Mouse (Mus musculus): ENCODE results near the gene 1700020D05Rik. TPM values are rescaled to one million over a fixed set of nuclear protein-coding genes. Genes with fewer than 3 reads are reported as not detected.

1700020D05Rik gene
- total RNA-seq, 2 experiments from 2014 or later = 1.0 to 1.5 TPM

Other genes with a start within 250 kb of the 1700020D05Rik start
- 10 to 100 TPM; 15.6 to 23.6 TPM for gene Pacs1, start 230.7 kb downstream of the 1700020D05Rik start, total RNA-seq (2021)
- gene Sf3b2, start 208.3 kb downstream of the 1700020D05Rik start, total RNA-seq (2021) = 100 to 1,000 TPM; 165 to 171 TPM
- not detected for gene Gal3st3, start 205.5 kb downstream of the 1700020D05Rik start, total RNA-seq (2021)
- not detected for gene Catsper1, start 168.0 kb downstream of the 1700020D05Rik start, total RNA-seq (2021)
- gene Cst6, start 154.2 kb downstream of the 1700020D05Rik start, total RNA-seq (2021) = 1 to 10 TPM; 2.1 to 2.5 TPM
- gene Eif1ad, start 137.0 kb downstream of the 1700020D05Rik start, total RNA-seq (2021) = 10 to 100 TPM; 24.4 to 26.1 TPM
- gene Banf1, start 136.6 kb downstream of the 1700020D05Rik start, total RNA-seq (2021) = 100 to 1,000 TPM; 152 to 165 TPM
- 10 to 100 TPM; 79.1 to 86.5 TPM for gene Sart1, start 115.1 kb downstream of the 1700020D05Rik start, total RNA-seq (2021)
- not detected for gene Tsga10ip, start 101.3 kb downstream of the 1700020D05Rik start, total RNA-seq (2021)
- 100 to 1,000 TPM; 250 to 263 TPM for gene Drap1, start 78.8 kb downstream of the 1700020D05Rik start, total RNA-seq (2021)
- 10 to 100 TPM; 43.7 to 50.6 TPM for gene AI837181, start 78.6 kb downstream of the 1700020D05Rik start, total RNA-seq (2021)
- 1 to 10 TPM in 1 of 2 experiments, not detected in 1; 5.3 TPM for gene Fosl1, start 56.2 kb downstream of the 1700020D05Rik start, total RNA-seq (2021)
- 1 to 10 TPM; 7.9 to 8.3 TPM for gene Ccdc85b, start 45.9 kb downstream of the 1700020D05Rik start, total RNA-seq (2021)
- gene Fibp, start 43.2 kb downstream of the 1700020D05Rik start, total RNA-seq (2021) = 10 to 100 TPM; 89.1 to 95.3 TPM
- gene Ctsw, start 35.3 kb downstream of the 1700020D05Rik start, total RNA-seq (2021) = under 1 TPM in 1 of 2 experiments, not detected in 1; 0.26 TPM
- gene Efemp2, start 29.8 kb downstream of the 1700020D05Rik start, total RNA-seq (2021) = 10 to 100 TPM; 50.2 to 87.9 TPM
- gene Mus81, start 15.4 kb downstream of the 1700020D05Rik start, total RNA-seq (2021) = 10 to 100 TPM; 23.1 to 30.7 TPM
- 100 to 1,000 TPM; 659 to 740 TPM for gene Cfl1, start 13.3 kb downstream of the 1700020D05Rik start, total RNA-seq (2021)
- gene Snx32, start 6.8 kb upstream of the 1700020D05Rik start, total RNA-seq (2021) = 10 to 100 TPM; 11.1 to 12.1 TPM
- gene Ovol1, start 56.9 kb upstream of the 1700020D05Rik start, total RNA-seq (2021) = not detected
- gene Ap5b1, start 64.2 kb upstream of the 1700020D05Rik start, total RNA-seq (2021) = 1 to 10 TPM; 7.8 to 8.3 TPM
- 100 to 1,000 TPM; 124 to 139 TPM for gene Rnaseh2c, start 98.1 kb upstream of the 1700020D05Rik start, total RNA-seq (2021)
- gene Kat5, start 106.5 kb upstream of the 1700020D05Rik start, total RNA-seq (2021) = 10 to 100 TPM; 66.2 to 68.2 TPM
- gene Rela, start 133.7 kb upstream of the 1700020D05Rik start, total RNA-seq (2021) = 10 to 100 TPM; 85.7 to 86.4 TPM
- 10 to 100 TPM; 40.5 to 57.2 TPM for gene Sipa1, start 159.9 kb upstream of the 1700020D05Rik start, total RNA-seq (2021)
- gene Map3k11, start 185.0 kb upstream of the 1700020D05Rik start, total RNA-seq (2021) = 10 to 100 TPM; 44.7 to 45.8 TPM
- 100 to 1,000 TPM in 1 of 2 experiments, 10 to 100 TPM in 1; 89.5 to 108 TPM for gene Pcnx3, start 185.1 kb upstream of the 1700020D05Rik start, total RNA-seq (2021)
- gene Kcnk7, start 200.6 kb upstream of the 1700020D05Rik start, total RNA-seq (2021) = not detected
- 10 to 100 TPM; 30.8 to 38.3 TPM for gene Ehbp1l1, start 222.5 kb upstream of the 1700020D05Rik start, total RNA-seq (2021)
- 10 to 100 TPM; 41.4 to 66.5 TPM for gene Fam89b, start 225.9 kb upstream of the 1700020D05Rik start, total RNA-seq (2021)
- 100 to 1,000 TPM; 222 to 305 TPM for gene Ltbp3, start 237.1 kb upstream of the 1700020D05Rik start, total RNA-seq (2021)